Mouse (Mus musculus) thymus, adult 2 months (tissue): ENCODE results near the gene Rgn. TPM values are rescaled to one million over a fixed set of nuclear protein-coding genes. Genes with fewer than 3 reads are reported as not detected.

ENCODE experiments used
- DNase-seq: peaks from one replicate; pipeline ENCODE4 v3.0.0; 2021
- H3K27ac ChIP-seq: fragments of 200-500 bp; 2 replicates; pipeline ENCODE4 v1.5.1; 2012; ENCODE audit warnings: low read length, control low read depth; ENCODE audit not compliant: control insufficient read depth, insufficient read depth
- H3K27me3 ChIP-seq: fragments of 200-500 bp; 2 replicates; pipeline ENCODE4 v1.6.1; 2012; ENCODE audit warnings: mild to moderate bottlenecking, low read length, moderate library complexity, mixed read lengths; ENCODE audit not compliant: control insufficient read depth, insufficient read depth
- H3K36me3 ChIP-seq: fragments of 200-500 bp; 2 replicates; pipeline ENCODE4 v1.6.1; 2012; ENCODE audit warnings: mild to moderate bottlenecking, low read length, moderate library complexity; ENCODE audit not compliant: control insufficient read depth, insufficient read depth
- H3K4me1 ChIP-seq: fragments of 200-500 bp; replicated peaks from 2 replicates; pipeline ENCODE4 v1.6.1; 2012; ENCODE audit warnings: low read length; ENCODE audit not compliant: control insufficient read depth, insufficient read depth
- H3K4me3 ChIP-seq: fragments of 200-500 bp; 2 replicates; pipeline ENCODE4 v1.5.1; 2012; ENCODE audit warnings: mild to moderate bottlenecking, low read length, control low read depth, moderate library complexity; ENCODE audit not compliant: control insufficient read depth, insufficient read depth
- CTCF ChIP-seq: fragments of 200-500 bp; IDR thresholded peaks from 2 replicates; pipeline ENCODE4 v1.5.1; 2012; ENCODE audit warnings: mild to moderate bottlenecking, control low read depth, low read length, moderate library complexity, borderline replicate concordance; ENCODE audit not compliant: control insufficient read depth, poor library complexity, insufficient read depth; ENCODE audit errors: extremely low read depth
- POLR2A ChIP-seq: fragments of 200-500 bp; IDR thresholded peaks from 2 replicates; pipeline ENCODE4 v1.6.1; 2012; ENCODE audit warnings: mild to moderate bottlenecking, low read length, control low read depth, moderate library complexity; ENCODE audit not compliant: control insufficient read depth, poor library complexity, insufficient read depth; ENCODE audit errors: extremely low read depth
- WGBS: fragments of 180-500 bp; shearing (Covaris S2); methylation state at CpG from one replicate; pipeline ENCODE4 v1.1.7; 2018; 5-methylcytosine and 5-hydroxymethylcytosine counted together
- polyA plus RNA-seq: library from polyadenylated mRNA; depleted of rRNA; stranded (reverse); fragments of >200 nt; gene quantifications from 2 replicates; pipeline ENCODE4 v1.2.3, GENCODE M21; 2012

Rgn gene
- polyA plus RNA-seq, 1 experiment = not detected

GRCm38 (mm10) chrX:20548011-20548879 is 1.3 kb upstream of the Rgn start:
- H3K4me1 ChIP-seq = no peaks in the 10 kb centered on the region
- 23% methylated on average over 24 of the region's 24 CpGs for WGBS
- no peak for TF ChIP-seq CTCF
- no peak for DNase-seq
- no peak overlapping the region for H3K27ac ChIP-seq
- H3K27me3 ChIP-seq = no peaks in the 10 kb centered on the region
- H3K4me3 ChIP-seq = no peak overlapping the region
- no peaks in the 10 kb centered on the region for H3K36me3 ChIP-seq

GRCm38 (mm10) chrX:20548880-20549440 is 627 bp upstream of the Rgn start:
- 50% methylated on average over 1 of the region's 1 CpGs for WGBS
- Histone ChIP-seq H3K27me3 (no peaks in the 10 kb centered on the region), H3K36me3 (no peaks in the 10 kb centered on the region), H3K4me3 (no peak overlapping the region), H3K27ac (no peak overlapping the region), H3K4me1 (no peaks in the 10 kb centered on the region)
- TF ChIP-seq POLR2A (no peak), CTCF (no peak)
- no peak for DNase-seq

DNA sequence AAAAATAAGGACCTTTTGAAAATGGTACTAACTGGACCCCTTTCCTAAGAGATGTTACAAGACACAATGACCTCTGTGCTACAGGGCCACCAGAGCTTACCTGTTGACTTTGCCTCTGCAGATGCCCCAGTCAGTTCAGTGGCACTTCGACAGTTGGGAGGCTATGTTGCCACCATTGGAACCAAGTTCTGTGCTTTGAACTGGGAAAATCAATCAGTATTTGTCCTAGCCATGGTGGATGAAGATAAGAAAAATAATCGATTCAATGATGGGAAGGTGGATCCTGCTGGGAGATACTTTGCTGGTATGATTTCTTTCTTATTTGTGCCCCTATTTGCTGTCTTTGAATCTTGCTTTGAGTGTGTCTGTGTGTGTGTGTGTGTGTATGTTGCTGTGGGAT is 2.6 kb downstream of the Rgn start:
- no peak for DNase-seq
- Histone ChIP-seq H3K4me1 (no peaks in the 10 kb centered on the region), H3K27ac (no peak overlapping the region), H3K27me3 (no peaks in the 10 kb centered on the region), H3K4me3 (no peak overlapping the region), H3K36me3 (no peaks in the 10 kb centered on the region)
- TF ChIP-seq POLR2A = no peak
- no peak for TF ChIP-seq CTCF
- 90% methylated on average over 2 of the region's 2 CpGs for WGBS

- Histone ChIP-seq H3K27ac (no peak overlapping the region), H3K4me3 (no peak overlapping the region), H3K27me3 (no peaks in the 10 kb centered on the region), H3K4me1 (no peaks in the 10 kb centered on the region), H3K36me3 (no peaks in the 10 kb centered on the region)
- TF ChIP-seq CTCF (no peak), POLR2A (no peak)
- 52% methylated on average over 1 of the region's 1 CpGs for WGBS
- DNase-seq = no peak
These were observed 12.3 kb downstream of the Rgn start for GRCm38 (mm10) chrX:20561846-20562245.

- no peaks in the 10 kb centered on the region for H3K4me1 ChIP-seq
- DNase-seq = no peak
- WGBS = 65% methylated on average over 4 of the region's 4 CpGs
These were observed 14.4 kb downstream of the Rgn start for GRCm38 (mm10) chrX:20563941-20564340.

DNA sequence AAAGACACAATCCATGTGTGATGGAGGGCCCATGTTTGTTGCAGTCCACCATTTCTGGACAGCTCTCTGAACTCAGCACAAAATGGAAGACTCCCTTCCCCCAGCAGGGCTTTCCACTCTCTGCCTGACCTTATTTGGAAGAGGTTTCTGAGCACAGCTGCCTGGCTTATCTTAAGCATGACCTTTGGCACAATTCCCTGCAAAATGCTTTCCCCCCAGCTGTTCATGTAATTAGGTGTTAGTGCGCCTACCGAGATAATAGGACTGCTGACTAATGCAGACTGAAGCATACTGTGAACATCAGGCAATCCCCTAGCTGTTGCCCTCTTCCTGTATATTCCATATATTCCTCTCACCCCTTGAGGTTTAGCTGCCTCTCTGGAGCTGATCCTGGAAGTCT is 21.4 kb downstream of the Rgn start:
- 88% methylated on average over 2 of the region's 2 CpGs for WGBS
- TF ChIP-seq POLR2A (no peak), CTCF (no peak)
- Histone ChIP-seq H3K36me3 (no peaks in the 10 kb centered on the region), H3K27ac (no peak overlapping the region), H3K4me1 (no peaks in the 10 kb centered on the region), H3K4me3 (no peak overlapping the region), H3K27me3 (no peaks in the 10 kb centered on the region)
- no peak for DNase-seq

More at GRCm38 (mm10) chrX:20563941-20564340, 14.4 kb downstream of the Rgn start:
- Histone ChIP-seq H3K27ac (no peak overlapping the region), H3K4me3 (no peak overlapping the region), H3K36me3 (no peaks in the 10 kb centered on the region), H3K27me3 (no peaks in the 10 kb centered on the region)
- TF ChIP-seq CTCF (no peak), POLR2A (no peak)

- Histone ChIP-seq H3K4me3 (no peak overlapping the region), H3K4me1 (no peaks in the 10 kb centered on the region), H3K36me3 (no peaks in the 10 kb centered on the region), H3K27me3 (no peaks in the 10 kb centered on the region), H3K27ac (no peak overlapping the region)
- DNase-seq = no peak
- no peak for TF ChIP-seq CTCF
- no peak for TF ChIP-seq POLR2A
- WGBS = 95% methylated on average over 9 of the region's 9 CpGs
These were observed 23.1 kb downstream of the Rgn start for GRCm38 (mm10) chrX:20572683-20573082.
